Mouse (Mus musculus): ENCODE data around the gene Gm20532.

GRCm38 (mm10) chr2:26540721-26541120 lies 45.7 kb upstream of the Gm20532 start:
- TF ChIP-seq POLR2A (IDR thresholded peaks at IDR 0.05; ENCODE audit: low read depth, low read length) (no peak), CTCF (IDR thresholded peaks at IDR 0.05; ENCODE audit: extremely low read depth, insufficient read length, insufficient replicate concordance, low read depth, low read length) (no peak)

All from small intestine, adult 2 months (tissue).